Mouse (Mus musculus): ENCODE measurements around the gene St5. TPM values are rescaled to one million over a fixed set of nuclear protein-coding genes. Genes with fewer than 3 reads are reported as not detected.

Gene St5
- polyA plus RNA-seq, 2 experiments from 2014 or later = 1.8 to 3.9 TPM

GRCm38 (mm10) chr7:109606994-109607610 lies 96.3 kb downstream of the St5 start:
- no peak for ATAC-seq

DNA sequence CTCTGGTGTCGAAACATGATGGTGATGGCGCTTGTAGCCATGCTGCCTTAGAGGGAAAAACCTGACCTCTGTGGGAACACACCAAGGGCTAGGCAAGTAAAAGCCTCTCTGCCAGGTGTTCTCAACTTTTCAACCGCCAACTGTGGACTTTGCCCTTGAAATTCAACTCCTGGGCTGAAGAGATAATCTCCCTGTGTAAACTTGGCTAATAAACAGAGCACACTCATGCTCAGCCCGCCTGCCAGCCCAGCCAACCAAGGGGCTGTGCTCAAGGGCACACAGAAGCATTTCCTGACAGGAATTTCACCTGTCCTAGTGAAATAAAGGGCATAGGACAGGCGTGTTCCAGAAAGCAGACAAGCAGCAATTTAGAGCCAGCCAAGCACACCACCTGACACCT lies 100.8 kb downstream of the St5 start:
- ATAC-seq = no peak

DNA sequence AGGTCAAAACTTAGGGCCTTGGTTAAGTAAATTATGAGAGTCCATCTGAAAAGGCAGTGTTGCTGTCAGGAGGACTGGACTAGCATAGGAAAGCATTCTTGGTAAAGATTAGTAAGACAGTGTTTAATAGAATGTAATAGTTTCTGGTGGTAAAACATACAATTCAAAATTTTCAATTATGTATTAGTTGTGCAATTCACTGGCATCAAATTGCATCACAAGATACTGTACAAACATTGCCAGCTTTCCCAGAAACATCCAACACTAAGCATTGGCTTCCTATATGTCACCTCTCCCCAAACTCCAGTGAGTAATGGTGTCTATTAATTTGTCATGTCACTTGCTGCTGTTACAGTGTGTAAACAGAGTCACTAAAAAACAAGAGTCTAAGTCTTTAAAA lies 101.4 kb downstream of the St5 start:
- no peak for ATAC-seq

DNA sequence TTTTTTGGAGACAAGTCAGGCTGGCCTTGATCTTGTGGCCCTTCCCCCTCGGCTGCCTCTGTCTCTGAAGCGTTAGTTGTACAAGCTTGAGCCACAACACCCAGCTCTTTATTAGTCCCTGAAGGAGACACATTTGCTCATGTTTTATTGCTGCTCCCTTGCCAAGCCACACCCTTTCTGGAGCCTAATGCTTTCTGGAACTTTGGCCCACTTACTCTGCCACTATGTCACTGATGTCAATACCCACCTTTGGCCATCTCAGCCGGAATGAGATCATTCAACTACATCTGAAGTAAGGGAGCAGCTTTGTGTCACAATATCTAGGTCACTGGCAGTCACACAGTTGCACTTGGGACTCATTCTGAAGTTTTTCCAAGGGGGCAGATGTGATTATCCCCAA lies 102.7 kb downstream of the St5 start:
- no peak for ATAC-seq

DNA sequence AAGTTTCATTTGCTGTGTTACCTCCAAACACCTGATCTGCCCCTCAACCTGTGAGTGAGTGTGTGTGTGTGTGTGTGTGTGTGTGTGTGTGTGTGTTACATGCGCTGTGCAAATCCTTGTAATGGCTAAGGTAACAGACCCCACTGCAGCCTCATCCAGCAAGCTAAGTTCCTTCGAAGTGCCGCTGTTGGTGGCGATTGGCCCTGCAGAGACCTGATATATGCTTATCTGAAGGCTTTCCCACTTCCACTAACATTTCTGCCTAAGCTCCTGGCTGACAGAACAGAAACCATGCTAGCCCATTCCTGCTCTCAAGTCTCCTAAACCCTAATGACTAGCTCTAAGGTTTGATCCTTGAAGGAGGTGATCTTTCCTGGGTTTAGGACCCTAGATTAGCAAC lies 103.4 kb downstream of the St5 start:
- ATAC-seq = no peak

DNA sequence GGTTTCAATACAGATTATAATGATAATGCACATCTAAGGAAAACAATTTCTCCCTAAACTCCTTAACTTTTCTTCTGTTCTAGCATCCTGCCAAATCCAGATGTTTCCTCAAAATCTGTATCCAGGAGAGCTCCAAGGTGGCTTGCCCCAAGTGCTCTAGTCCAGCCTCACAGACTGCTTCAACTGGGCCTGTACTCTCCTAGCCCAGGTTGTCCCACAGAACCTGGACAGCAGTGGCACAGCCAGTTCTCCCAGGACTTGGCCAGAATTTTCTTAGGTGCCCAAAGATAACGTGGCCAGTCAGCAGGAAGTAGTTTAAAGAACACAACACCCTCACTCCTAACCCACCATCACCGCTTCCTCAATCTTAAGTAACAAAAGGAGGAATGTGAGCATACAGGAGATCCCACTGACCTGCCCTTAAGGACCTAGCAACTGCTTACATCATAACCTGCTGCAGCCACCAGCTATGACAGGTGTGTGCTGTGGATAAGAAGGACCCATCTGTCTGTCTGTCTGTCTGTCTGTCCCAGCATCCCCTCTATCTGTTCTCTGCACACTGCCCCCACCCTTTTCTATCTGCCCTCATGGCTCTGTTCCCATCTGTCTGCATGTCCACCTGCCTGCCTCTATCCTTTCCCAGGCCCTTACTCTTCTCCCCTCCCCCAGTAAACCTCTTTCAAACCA lies 108.4 kb downstream of the St5 start:
- no peak for ATAC-seq

DNA sequence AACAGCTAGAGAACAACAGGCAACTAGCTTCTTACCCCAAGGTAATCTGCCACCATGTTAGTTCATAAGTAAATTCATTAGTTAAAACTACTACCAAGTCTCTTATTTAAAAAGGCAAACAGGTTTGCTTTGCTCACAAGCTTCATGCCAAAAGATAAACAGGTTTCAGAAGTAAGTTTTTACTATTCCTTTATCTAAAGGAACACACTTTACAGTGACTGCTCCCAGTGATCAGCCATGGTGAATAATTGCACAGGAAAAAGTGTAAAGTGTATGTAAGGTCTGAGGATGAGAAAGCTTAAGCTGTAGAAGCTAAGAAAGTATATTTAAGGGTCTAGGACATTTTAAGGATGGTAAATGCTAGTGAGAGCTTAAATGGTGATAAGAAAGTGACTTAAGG lies 109.4 kb downstream of the St5 start:
- ATAC-seq = no peak

GRCm38 (mm10) chr7:109592184-109592583 lies 111.2 kb downstream of the St5 start:
- no peak for ATAC-seq

DNA sequence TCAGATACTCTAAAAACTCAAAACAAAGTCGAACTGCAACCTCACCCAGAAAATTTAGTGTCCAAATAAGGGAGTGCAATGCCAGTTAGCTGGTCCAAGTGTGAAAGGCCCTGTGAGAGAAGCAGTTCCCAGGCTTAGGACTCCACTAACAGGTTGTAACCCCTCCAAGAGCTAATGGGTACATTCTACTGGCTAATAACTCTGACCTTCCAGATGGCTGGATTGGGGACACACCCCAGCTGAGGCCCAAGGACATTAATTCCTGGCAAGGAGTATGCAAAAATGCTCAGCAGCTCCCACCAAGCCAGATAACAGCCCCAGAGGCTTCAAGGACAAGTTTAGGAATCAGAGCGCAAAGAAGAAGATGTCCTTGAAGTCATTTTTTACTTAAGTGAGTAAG lies 112.8 kb downstream of the St5 start:
- no peak for ATAC-seq

DNA sequence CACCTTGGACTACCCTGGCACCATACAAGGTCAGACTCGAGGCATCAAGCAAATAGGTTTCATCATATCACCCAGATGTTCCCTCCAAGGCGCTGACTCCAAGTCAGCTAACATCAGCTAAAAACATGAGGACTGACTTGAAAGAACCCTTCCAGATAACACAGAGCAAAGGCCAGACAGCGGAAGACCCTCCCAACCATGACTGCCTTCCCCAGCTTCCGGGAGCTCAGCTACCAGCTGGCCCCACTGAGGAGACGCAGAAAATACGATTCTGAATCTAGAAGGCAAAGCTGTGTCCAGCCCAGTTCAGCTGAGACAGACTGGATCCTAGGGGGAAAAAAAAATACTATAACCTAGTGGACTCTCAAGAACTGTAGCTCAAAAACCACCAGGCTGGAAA lies 114.4 kb downstream of the St5 start:
- no peak for ATAC-seq

- ATAC-seq = no peak
These were observed 115.3 kb downstream of the St5 start for GRCm38 (mm10) chr7:109588145-109588544.

DNA sequence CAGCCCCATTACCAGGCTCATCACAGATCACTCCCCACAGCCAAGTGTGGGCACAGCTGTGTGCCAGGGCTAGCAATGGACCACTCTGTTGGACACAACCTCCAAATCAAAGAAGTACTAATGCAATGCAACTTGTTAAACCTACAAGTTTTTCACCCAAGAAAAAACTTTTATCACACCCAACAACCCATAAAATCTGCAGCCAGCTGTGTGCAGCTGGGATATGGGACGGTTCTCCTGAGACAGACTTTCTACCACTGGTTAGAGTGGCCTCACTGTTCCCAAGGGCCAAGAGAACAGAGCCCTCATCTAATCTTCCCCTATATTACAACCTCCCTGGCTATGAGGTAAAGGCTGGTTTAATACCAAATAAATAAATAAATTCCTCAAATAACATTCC lies 118.9 kb downstream of the St5 start:
- no peak for ATAC-seq

DNA sequence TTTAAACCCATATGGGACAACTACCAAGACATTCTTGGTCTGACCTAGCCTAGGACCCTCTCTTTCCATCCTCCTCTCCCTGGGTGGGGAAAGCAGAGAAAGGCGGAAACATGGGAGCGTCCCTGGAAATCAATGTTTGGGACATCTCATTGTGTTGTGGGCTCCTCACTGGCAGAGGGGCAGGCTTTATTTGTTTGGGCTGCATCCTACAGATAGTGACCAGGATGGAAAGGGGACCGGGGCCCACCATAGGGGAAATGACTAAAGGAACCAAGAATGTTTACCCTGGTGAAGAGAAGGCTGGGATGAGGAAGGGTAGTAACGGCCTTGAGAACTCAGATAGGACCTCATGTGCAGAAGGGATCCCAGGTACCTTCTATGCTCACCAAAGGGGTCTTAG lies 122.9 kb downstream of the St5 start:
- no peak for ATAC-seq

GRCm38 (mm10) chr7:109579585-109580307 lies 123.7 kb downstream of the St5 start:
- ATAC-seq = no peak

DNA sequence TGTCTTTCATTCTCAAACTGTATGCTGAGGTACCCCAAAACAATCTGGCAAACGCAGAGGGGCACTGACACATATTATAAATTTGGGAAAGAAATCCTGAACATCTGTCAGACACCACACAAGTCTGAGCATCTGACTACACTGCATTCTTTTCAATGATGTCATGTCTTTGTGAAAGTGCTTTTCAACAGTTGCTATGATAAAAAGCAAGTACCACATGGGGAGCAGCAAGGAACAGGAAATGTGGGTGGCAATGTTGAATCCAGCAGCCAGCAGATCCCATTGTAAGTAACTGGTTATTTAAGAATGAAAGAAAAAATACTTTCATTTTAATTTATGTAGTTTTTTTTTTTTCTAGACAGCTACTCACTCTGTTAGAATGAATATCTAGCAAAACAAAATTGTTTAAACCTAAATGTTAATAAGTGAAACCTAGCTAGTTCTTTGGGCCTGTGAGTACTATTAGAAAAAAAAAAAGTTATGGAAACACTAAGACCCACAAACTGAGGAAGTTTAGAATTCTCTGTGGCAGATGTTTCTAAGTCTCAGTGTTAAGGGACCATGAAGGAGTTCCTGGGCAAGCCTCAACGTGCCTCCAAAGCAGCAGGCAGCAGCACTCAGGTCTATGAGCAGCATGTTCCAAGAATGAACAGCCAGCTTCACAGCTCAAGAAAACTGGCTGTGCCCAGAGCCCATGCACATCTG lies 124.4 kb downstream of the St5 start:
- no peak for ATAC-seq

- ATAC-seq = no peak
These were observed 126.8 kb downstream of the St5 start for GRCm38 (mm10) chr7:109576321-109577314.

GRCm38 (mm10) chr7:109574166-109574565 lies 129.2 kb downstream of the St5 start:
- no peak for ATAC-seq

DNA sequence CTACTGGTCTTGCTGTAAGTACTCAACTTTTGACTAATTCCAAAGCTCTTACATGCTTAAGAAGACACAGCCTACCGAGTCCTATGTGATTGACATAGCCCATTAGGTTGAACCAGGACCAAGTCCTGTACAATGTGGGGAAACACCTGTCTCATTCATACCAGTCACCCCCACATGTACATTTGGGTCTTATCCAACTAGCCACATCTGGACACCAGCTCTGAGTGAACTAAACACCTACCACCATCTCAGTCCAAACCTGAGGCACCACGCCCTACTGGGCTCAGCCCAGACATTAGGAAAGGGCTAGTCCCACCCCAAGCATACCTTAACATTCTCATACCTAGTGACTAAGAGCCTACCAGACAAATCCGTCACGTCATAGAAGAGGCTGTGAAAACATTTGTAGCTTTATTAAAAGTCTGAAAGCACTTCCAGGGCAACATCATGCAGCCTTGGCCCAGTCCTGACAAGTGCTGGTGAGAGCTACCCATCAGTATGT lies 135.0 kb downstream of the St5 start:
- no peak for ATAC-seq

GRCm38 (mm10) chr7:109566841-109567768 lies 136.3 kb downstream of the St5 start:
- ATAC-seq = no peak

DNA sequence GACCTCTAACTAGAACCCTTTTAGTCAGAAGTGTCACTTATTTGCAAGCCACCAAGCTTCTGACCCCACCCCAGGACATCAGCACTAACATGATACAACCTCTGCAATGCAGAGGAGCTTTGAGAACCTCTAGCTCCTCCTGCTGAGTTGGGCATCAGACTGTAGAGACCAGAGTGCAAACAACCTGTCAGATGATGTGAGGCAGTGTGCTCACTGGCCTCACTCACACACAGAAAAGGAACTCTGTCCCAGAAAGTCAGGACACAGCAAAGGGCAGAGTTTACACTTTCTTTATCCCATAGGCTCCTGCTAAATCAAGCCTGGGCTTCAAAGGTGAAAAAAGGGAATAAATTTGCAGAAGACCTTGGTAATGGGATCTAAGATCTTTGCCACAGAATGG lies 137.1 kb downstream of the St5 start:
- no peak for ATAC-seq

Measured in CD4-positive, CD25-positive, alpha-beta regulatory T cell, adult 4 months (primary cell).